Mouse (Mus musculus): Measurements from ENCODE around the gene Nacc1. TPM values are rescaled to one million over a fixed set of nuclear protein-coding genes. Genes with fewer than 3 reads are reported as not detected.
"Not testable (repeated sequence)": the region's sequence is repeated elsewhere in the genome, so short reads cannot be mapped to it uniquely, and the experiment has no call there.

Gene Nacc1
- total RNA-seq, 2 experiments from 2014 or later, result 50.2 TPM

DNA sequence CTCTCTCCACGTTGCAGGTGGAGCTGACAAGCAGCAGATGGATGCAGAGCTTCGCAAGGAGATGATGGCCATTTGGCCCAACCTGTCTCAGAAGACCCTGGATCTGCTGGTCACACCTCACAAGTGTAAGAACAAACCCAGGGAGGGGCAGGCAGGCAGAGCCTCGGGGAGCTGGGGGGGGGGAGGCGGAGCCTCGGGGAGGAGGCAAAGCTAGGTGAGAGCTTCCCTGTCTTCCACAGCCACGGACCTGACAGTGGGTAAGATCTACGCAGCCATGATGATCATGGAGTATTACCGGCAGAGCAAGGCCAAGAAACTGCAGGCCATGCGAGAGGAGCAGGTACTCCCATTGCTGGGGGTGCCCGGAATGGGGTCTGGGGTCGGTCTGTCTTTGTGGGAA lies 58.1 kb downstream of the Nacc1 start:
- intact Hi-C loops (cut with DNase I), result no loop called here
- no peak for DNase-seq

- intact Hi-C loops (cut with DNase I); DNase-seq: not testable (repeated sequence)
Measured at GRCm38 (mm10) chr8:84623425-84623824, 64.2 kb downstream of the Nacc1 start.

DNA sequence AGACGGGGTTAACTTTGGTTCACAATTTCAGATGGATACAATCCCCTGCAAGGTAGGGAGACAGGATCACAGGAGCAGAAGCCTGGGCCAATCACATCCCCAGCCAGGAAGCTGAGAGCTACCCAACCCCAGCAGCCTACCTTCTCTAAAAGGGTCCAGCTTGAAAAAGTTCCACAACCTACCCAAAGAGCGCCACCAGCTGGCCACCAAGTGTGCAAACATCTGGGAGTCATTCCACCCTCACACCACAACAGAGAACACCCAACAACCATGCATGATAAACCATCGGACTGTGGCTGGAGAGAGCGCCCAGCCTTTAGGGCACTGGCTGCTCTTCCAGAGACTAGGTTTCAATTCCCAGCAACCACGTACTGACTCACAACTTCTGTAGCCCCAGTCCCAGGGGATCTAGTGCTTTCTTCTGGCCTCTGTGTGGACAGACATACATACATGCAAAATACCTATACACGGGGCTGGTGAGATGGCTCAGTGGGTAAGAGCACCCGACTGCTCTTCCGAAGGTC lies 66.5 kb downstream of the Nacc1 start:
- no peak for DNase-seq
- intact Hi-C loops (cut with DNase I), result no loop called here

Other genes with a start within 250 kb of the Nacc1 start
- 10 to 100 TPM; 30.8 to 31.4 TPM for gene Ier2, start 25.0 kb downstream of the Nacc1 start, total RNA-seq (2021)
- gene Trmt1, start 1.6 kb downstream of the Nacc1 start, total RNA-seq (2021), result 10 to 100 TPM; 40.3 to 40.6 TPM
- gene Lyl1, start 13.6 kb upstream of the Nacc1 start, total RNA-seq (2021), result 1 to 10 TPM; 8.4 to 9.1 TPM
- under 1 TPM; 0.50 to 0.89 TPM for gene G430095P16Rik, start 35.1 kb upstream of the Nacc1 start, total RNA-seq (2021)
- gene Nfix, start 112.5 kb upstream of the Nacc1 start, total RNA-seq (2021), result 100 to 1,000 TPM; 256 to 266 TPM
- gene Dand5, start 135.0 kb upstream of the Nacc1 start, total RNA-seq (2021), result 1 to 10 TPM; 3.1 to 3.8 TPM
- 10 to 100 TPM; 23.7 to 25.0 TPM for gene Gadd45gip1, start 143.7 kb upstream of the Nacc1 start, total RNA-seq (2021)
- gene Rad23a, start 152.8 kb upstream of the Nacc1 start, total RNA-seq (2021), result 10 to 100 TPM; 77.8 to 88.5 TPM
- 100 to 1,000 TPM; 275 to 333 TPM for gene Calr, start 159.1 kb upstream of the Nacc1 start, total RNA-seq (2021)
- gene Farsa, start 169.1 kb upstream of the Nacc1 start, total RNA-seq (2021), result 10 to 100 TPM; 31.7 to 32.5 TPM
- gene Syce2, start 184.2 kb upstream of the Nacc1 start, total RNA-seq (2021), result 1 to 10 TPM; 6.9 TPM
- gene Gcdh, start 206.1 kb upstream of the Nacc1 start, total RNA-seq (2021), result 10 to 100 TPM; 31.7 to 32.8 TPM
- under 1 TPM; 0.17 to 0.22 TPM for gene Klf1, start 214.1 kb upstream of the Nacc1 start, total RNA-seq (2021)
- 1 to 10 TPM; 6.4 to 7.3 TPM for gene Dnase2a, start 220.7 kb upstream of the Nacc1 start, total RNA-seq (2021)
- gene Mast1, start 249.5 kb upstream of the Nacc1 start, total RNA-seq (2021), result under 1 TPM in 1 of 2 experiments, not detected in 1; 0.07 TPM